Mouse (Mus musculus) fat pad, adult 2 months (tissue): ENCODE measurements around the gene Asb14.
"Not testable (repeated sequence)": the region's sequence is repeated elsewhere in the genome, so short reads cannot be mapped to it uniquely, and the experiment has no call there.

Experiments used
- DNase-seq: peaks from one replicate; pipeline ENCODE4 v3.0.0-alpha.2; 2011; ENCODE audit warnings: low read depth, low spot score; ENCODE audit errors: extremely low read depth

Asb14 gene

GRCm38 (mm10) chr14:26956139-26956538 lies 61.8 kb downstream of the Asb14 start:
- DNase-seq, result not testable (repeated sequence)

- DNase-seq, result no peak
Measured at GRCm38 (mm10) chr14:26960518-26960917, 66.2 kb downstream of the Asb14 start.
